Mouse (Mus musculus): ENCODE results near the gene Trp53inp2. TPM values are rescaled to one million over a fixed set of nuclear protein-coding genes. Genes with fewer than 3 reads are reported as not detected.

The Trp53inp2 gene
- 125 and 126 TPM in 2 replicates for polyA plus RNA-seq (2015; fragmentation: Nextera tagmentation; extraction: Ambion mirVana)

DNA sequence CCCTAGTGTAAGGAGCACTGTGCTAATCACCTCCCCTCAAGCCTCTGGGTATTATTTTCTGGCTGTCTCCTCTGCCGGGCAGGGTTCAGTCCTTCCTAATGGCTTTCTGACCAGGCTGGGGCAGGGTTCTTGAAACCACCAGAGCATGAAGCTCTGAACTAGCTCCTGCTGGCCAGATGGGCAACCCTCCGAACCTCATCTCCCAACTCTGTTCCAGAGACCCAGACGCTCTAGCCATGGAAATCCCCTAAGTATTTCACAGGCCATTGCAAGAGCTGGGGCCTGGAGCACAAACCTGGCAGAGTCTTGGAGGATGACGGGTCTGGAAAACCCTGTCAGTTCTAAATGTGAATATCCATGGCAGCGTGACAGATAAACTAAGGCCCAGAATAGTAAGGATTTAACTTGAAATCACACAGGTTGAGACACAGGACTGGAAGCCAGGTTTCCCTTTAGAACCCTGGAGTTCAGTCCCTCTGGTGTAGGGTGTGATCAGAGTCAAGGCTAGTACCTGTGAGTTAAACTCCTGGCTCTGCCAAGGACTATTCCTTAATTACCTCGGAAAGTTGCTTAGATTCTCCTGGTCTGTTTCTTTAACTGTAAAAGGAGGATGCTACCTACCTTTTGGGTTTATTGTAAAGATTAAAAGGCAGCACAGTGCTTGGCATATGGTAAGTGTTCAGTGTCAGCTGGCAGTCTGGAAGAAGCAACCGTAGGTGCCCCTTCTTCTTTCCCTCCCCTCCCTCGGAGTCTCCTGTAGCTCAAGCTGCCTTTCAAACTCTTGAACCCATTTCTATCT is at the start of gene Trp53inp2:
TSS of gene Trp53inp2 (plus strand) at position 799 of the 799 bp plus-strand sequence.
- H3K4me1 ChIP-seq (replicated peaks), result peaks cover 47% of the 10 kb centered on the region
- peak within 1 kb of the TSS; percentile 84 for H3K4me2 ChIP-seq
- peak within 1 kb of the TSS; percentile 100 for H3K27ac ChIP-seq
- peak within 1 kb of the TSS; percentile 65 for H3K4me3 ChIP-seq
- peaks cover 5% of the 10 kb centered on the region for H3K36me3 ChIP-seq
- H3K9me3 ChIP-seq, result no peaks in the 10 kb centered on the region
- peaks cover 6% of the 10 kb centered on the region for H3K27me3 ChIP-seq
- WGBS, result 41% methylated on average over 8 of the region's 8 CpGs
- H3K9ac ChIP-seq, result peak within 1 kb of the TSS; percentile 94
- no peak for ATAC-seq (ENCODE audit: low FRiP score)

GRCm38 (mm10) chr2:155331351-155331750 is 49.5 kb upstream of the Trp53inp2 start:
- Histone ChIP-seq H3K4me1 (replicated peaks) (no peaks in the 10 kb centered on the region), H3K4me2 (no peak overlapping the region), H3K27me3 (no peaks in the 10 kb centered on the region), H3K9ac (no peak overlapping the region), H3K9me3 (no peaks in the 10 kb centered on the region), H3K4me3 (no peak overlapping the region), H3K27ac (no peak overlapping the region), H3K36me3 (peaks cover 61% of the 10 kb centered on the region)
- 86% methylated on average over 4 of the region's 4 CpGs for WGBS
- no peak for ATAC-seq (ENCODE audit: low FRiP score)

GRCm38 (mm10) chr2:155333421-155333820 is 47.4 kb upstream of the Trp53inp2 start:
- peaks cover 48% of the 10 kb centered on the region for H3K36me3 ChIP-seq
- ATAC-seq (ENCODE audit: low FRiP score), result no peak

DNA sequence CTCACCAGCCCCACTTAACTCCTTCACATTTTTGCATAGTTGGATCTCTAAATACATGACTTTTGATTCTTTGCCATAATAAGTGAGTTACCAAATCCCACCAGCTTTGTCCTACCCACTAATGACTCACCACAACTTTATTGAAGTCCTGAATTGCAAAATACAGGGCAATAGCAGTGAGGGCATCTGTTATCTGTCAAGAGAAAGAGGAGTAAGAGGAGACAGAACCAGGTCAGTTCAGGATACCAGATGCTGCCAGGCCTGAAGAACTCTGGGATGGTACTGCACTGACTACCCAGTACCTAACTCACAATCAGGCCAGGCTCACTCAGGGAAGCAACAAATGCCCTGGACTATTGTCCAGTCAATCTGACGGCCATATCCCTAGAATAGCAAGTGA is 45.6 kb upstream of the Trp53inp2 start:
- 81% methylated on average over 1 of the region's 1 CpGs for WGBS
- no peaks in the 10 kb centered on the region for H3K9me3 ChIP-seq

More at GRCm38 (mm10) chr2:155333421-155333820, 47.4 kb upstream of the Trp53inp2 start:
- Histone ChIP-seq H3K4me2 (no peak overlapping the region), H3K4me1 (replicated peaks) (no peaks in the 10 kb centered on the region), H3K27me3 (no peaks in the 10 kb centered on the region), H3K27ac (no peak overlapping the region), H3K9me3 (no peaks in the 10 kb centered on the region), H3K9ac (no peak overlapping the region), H3K4me3 (no peak overlapping the region)
- WGBS, result 91% methylated on average over 1 of the region's 1 CpGs

DNA sequence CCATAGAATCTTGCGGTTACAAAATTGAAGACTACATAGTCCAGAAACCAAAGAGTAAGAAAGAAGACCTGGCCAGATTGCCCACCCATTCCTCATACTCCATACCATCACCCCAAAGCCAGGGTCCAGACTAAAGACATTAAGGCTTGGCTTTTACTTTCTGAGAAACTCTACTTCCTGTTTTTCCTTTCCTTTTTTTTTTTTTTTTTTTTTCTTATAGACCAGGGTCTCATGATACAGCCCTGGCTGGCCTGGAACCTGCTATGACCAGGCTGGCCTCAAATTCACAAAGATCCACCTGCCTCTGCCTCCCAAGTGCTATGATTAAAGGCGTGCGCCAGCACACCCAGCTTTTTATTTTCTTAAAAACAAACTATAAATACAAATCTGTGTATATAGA is 44.6 kb upstream of the Trp53inp2 start:
- no peaks in the 10 kb centered on the region for H3K9me3 ChIP-seq
- H3K36me3 ChIP-seq, result peaks cover 31% of the 10 kb centered on the region
- H3K4me2 ChIP-seq, result no peak overlapping the region
- no peak for ATAC-seq (ENCODE audit: low FRiP score)
- no peak overlapping the region for H3K9ac ChIP-seq
- H3K4me1 ChIP-seq (replicated peaks), result no peaks in the 10 kb centered on the region
- 96% methylated on average over 3 of the region's 3 CpGs for WGBS
- no peaks in the 10 kb centered on the region for H3K27me3 ChIP-seq
- H3K4me3 ChIP-seq, result no peak overlapping the region
- no peak overlapping the region for H3K27ac ChIP-seq

More for the DNA sequence above, 45.6 kb upstream of the Trp53inp2 start:
- Histone ChIP-seq H3K9ac (no peak overlapping the region), H3K27me3 (no peaks in the 10 kb centered on the region), H3K27ac (no peak overlapping the region), H3K4me1 (replicated peaks) (no peaks in the 10 kb centered on the region), H3K4me2 (no peak overlapping the region), H3K4me3 (no peak overlapping the region), H3K36me3 (peaks cover 39% of the 10 kb centered on the region)
- ATAC-seq (ENCODE audit: low FRiP score), result no peak

- Histone ChIP-seq H3K27ac (no peak overlapping the region), H3K27me3 (no peaks in the 10 kb centered on the region), H3K4me1 (replicated peaks) (no peaks in the 10 kb centered on the region), H3K36me3 (peaks cover 24% of the 10 kb centered on the region), H3K9ac (no peak overlapping the region), H3K4me2 (no peak overlapping the region), H3K9me3 (no peaks in the 10 kb centered on the region), H3K4me3 (no peak overlapping the region)
- ATAC-seq (ENCODE audit: low FRiP score), result no peak
Measured at GRCm38 (mm10) chr2:155340166-155340565, 40.7 kb upstream of the Trp53inp2 start.

DNA sequence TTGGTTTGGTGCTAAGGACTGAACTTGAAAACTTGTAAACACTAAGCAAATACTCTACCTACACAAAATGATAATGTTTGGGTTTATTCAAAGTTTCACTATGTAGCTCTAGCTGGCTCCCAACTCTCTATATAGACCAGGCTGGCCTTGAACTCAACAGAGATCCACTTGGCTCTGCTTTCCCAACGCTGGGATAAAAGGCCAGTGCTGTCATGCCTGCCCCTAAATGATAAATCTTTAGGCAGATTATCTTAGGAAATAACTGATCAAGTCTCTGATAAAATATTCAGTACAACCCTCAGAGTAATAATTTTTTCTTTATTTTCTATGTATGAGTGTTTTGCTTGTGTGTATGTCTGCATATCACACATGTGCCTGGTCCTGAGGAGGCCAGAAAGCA is 34.2 kb upstream of the Trp53inp2 start:
- WGBS, result 65% methylated on average over 1 of the region's 1 CpGs
- peaks cover 17% of the 10 kb centered on the region for H3K36me3 ChIP-seq
- no peak overlapping the region for H3K4me2 ChIP-seq
- ATAC-seq (ENCODE audit: low FRiP score), result no peak
- H3K27me3 ChIP-seq, result no peaks in the 10 kb centered on the region
- H3K9me3 ChIP-seq, result no peaks in the 10 kb centered on the region
- H3K4me1 ChIP-seq (replicated peaks), result no peaks in the 10 kb centered on the region
- no peak overlapping the region for H3K9ac ChIP-seq
- H3K4me3 ChIP-seq, result no peak overlapping the region
- no peak overlapping the region for H3K27ac ChIP-seq

DNA sequence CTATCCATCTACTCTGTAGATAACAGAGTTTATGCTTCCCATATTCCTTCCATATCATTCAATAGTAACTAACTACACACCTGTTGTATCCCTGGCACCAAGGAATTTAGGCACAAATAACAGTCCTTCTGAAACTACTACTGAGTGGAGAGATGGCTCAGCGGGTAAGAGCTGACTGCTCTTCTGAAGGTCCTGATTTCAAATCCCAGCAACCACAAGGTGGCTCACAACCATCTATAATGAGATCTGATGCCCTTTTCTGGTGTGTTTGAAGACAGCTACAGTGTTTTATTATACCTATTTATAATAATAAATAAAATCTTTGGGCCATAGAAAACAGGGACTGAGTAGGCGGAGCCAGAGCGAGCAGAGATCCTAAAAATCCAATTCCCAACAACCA is 26.5 kb upstream of the Trp53inp2 start:
- Histone ChIP-seq H3K4me1 (replicated peaks) (peaks cover 13% of the 10 kb centered on the region), H3K27ac (no peak overlapping the region), H3K9ac (no peak overlapping the region), H3K4me2 (no peak overlapping the region), H3K9me3 (no peaks in the 10 kb centered on the region), H3K4me3 (no peak overlapping the region), H3K36me3 (no peaks in the 10 kb centered on the region), H3K27me3 (no peaks in the 10 kb centered on the region)
- WGBS, result 91% methylated on average over 3 of the region's 3 CpGs
- ATAC-seq (ENCODE audit: low FRiP score), result no peak

- Histone ChIP-seq H3K4me3 (peak within 1 kb of the TSS; percentile 86), H3K4me1 (replicated peaks) (peaks cover 13% of the 10 kb centered on the region), H3K9ac (peak within 1 kb of the TSS; percentile 84), H3K27ac (peak within 1 kb of the TSS; percentile 88), H3K36me3 (no peaks in the 10 kb centered on the region), H3K9me3 (no peaks in the 10 kb centered on the region), H3K27me3 (0 out of 2 replicates have a peak, but pooled peaks cover 4% of the 10 kb centered on the region), H3K4me2 (peak within 1 kb of the TSS; percentile 84)
- ATAC-seq (ENCODE audit: low FRiP score), result peak; percentile 99
- under 1% methylated on average over 38 of the region's 38 CpGs for WGBS
Measured at GRCm38 (mm10) chr2:155356971-155357591, 23.8 kb upstream of the Trp53inp2 start, which contains the start of gene Pigu. Gene Pigu, minus strand, starts transcription at chr2:155357430.

DNA sequence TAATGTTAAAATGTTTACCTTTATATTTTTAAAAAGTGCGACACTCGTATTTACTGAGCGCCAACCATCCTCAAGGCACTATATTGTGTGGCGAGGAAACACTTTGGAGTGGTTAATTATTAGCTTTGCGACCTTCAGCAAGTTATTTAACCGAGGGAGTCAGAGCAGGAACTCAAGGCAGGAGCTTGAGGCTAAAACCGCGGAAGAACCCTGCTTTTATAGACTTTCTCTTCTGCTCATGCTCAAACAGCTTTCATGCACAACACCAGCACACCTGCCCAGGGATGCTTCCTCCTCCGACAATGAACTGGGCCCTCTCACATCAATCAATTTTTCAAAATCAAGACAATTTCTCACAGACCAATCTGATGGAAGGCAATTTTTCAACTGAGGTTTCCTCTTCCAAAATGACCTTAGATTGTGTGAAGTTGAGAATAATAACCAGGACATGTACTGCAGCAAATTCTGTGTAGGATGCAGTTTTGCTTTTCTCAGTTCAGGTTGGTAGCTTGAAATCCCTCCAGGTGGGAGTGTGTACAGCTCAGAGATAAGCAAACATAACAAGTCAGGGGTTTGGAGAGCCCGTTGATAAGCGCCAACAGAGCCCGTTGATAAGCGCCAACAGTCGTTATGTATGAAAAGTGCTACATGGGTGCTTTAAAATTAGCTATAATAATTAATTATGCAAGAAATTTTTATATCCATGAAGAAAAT is 23.0 kb upstream of the Trp53inp2 start:
- ATAC-seq (ENCODE audit: low FRiP score), result peak; percentile 62
- H3K4me1 ChIP-seq (replicated peaks), result peaks cover 13% of the 10 kb centered on the region
- H3K27me3 ChIP-seq, result 0 out of 2 replicates have a peak, but pooled peaks cover 4% of the 10 kb centered on the region
- peak overlapping the region; percentile 86 for H3K4me3 ChIP-seq
- peak overlapping the region; percentile 56 for H3K27ac ChIP-seq
- WGBS, result 35% methylated on average over 14 of the region's 14 CpGs
- H3K9me3 ChIP-seq, result no peaks in the 10 kb centered on the region
- peak overlapping the region; percentile 66 for H3K9ac ChIP-seq
- H3K36me3 ChIP-seq, result no peaks in the 10 kb centered on the region
- peak overlapping the region; percentile 58 for H3K4me2 ChIP-seq

DNA sequence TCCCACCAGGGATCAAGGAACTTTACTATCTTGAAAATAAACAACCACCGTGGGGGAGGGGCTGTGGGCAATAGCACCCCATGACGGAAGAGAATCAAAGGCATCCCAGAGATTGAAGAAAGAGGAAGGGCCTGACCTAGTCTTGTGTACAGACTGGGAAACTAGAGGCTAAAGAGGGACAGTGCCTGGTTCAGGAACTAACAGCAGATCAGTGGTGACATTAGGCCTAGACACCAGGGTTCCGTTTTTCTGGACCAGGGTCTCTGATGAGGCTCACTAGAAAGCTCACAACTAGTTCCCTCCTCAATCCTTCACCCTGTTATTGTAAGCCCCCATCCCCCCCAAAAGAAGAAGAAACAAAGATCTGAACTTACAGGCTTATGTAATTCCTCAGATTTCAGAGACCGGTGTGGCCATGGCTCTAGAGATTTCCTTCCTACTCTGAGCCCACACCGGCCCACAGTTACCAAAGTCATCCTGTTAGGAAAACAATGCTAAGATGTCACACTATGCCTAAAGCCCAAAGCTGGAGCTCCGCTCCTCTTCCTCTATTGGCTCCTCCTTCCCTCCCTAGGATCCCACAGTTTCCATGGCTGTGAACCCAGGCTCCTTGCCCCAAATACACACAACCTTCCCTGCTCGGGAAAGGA is 13.1 kb upstream of the Trp53inp2 start:
- no peak overlapping the region for H3K4me3 ChIP-seq
- H3K27me3 ChIP-seq, result no peaks in the 10 kb centered on the region
- WGBS, result 88% methylated on average over 7 of the region's 7 CpGs
- H3K27ac ChIP-seq, result no peak overlapping the region
- ATAC-seq (ENCODE audit: low FRiP score), result no peak
- no peaks in the 10 kb centered on the region for H3K36me3 ChIP-seq
- no peak overlapping the region for H3K4me2 ChIP-seq
- 0 out of 2 replicates have a peak, but pooled peaks cover 6% of the 10 kb centered on the region for H3K4me1 ChIP-seq (replicated peaks)
- no peaks in the 10 kb centered on the region for H3K9me3 ChIP-seq
- no peak overlapping the region for H3K9ac ChIP-seq

All from hindbrain, embryonic 13.5 days (tissue).